Mouse (Mus musculus) CH12.LX (cell line): Measurements from ENCODE around the gene Ctcf. TPM values are rescaled to one million over a fixed set of nuclear protein-coding genes. Genes with fewer than 3 reads are reported as not detected.

Experiments
- DNase-seq: peaks from one replicate; pipeline ENCODE4 v3.0.0-alpha.2; 2013; ENCODE audit errors: extremely low read depth
- H3K27ac ChIP-seq: 2 replicates; pipeline ENCODE4 v1.5.1; 2012; ENCODE audit warnings: low read depth, mild to moderate bottlenecking, control low read depth, moderate library complexity; ENCODE audit not compliant: insufficient read depth
- H3K27me3 ChIP-seq: replicated peaks from 2 replicates; pipeline ENCODE3; 2012; ENCODE audit warnings: inconsistent platforms
- H3K36me3 ChIP-seq, 2 experiments: replicated peaks in 1 of 2; 2 replicates each; pipeline versions ENCODE3 to v1.6.1; 2012; ENCODE audit warnings: inconsistent platforms in 1 of 2, low read length in 1 of 2, mild to moderate bottlenecking in 1 of 2, mixed read lengths in 1 of 2, moderate library complexity in 1 of 2; ENCODE audit not compliant: control insufficient read depth in 1 of 2, insufficient read depth in 1 of 2
- H3K4me1 ChIP-seq, 2 experiments: 2 replicates each; pipeline ENCODE4 v1.6.1; 2012; ENCODE audit warnings: inconsistent platforms in 1 of 2, moderate library complexity in 1 of 2; ENCODE audit not compliant: insufficient read depth in 2 of 2, control insufficient read depth in 1 of 2
- H3K4me2 ChIP-seq: 2 replicates; pipeline ENCODE4 v1.6.1; 2012; ENCODE audit warnings: low read depth, mild to moderate bottlenecking, control low read depth; ENCODE audit not compliant: poor library complexity, insufficient read depth, severe bottlenecking
- H3K4me3 ChIP-seq, 3 experiments: fragments of 150-350 bp in 1 of 3; sonication (generic) in 1 of 3; replicated peaks in 1 of 3; 2 replicates each; pipeline versions ENCODE3 to v1.5.1; 2011 to 2012; ENCODE audit warnings: low read depth in 2 of 3, low read length in 2 of 3, mild to moderate bottlenecking in 2 of 3, moderate library complexity in 2 of 3, control low read depth in 1 of 3, improper control_type of control experiment in 1 of 3, inconsistent platforms in 1 of 3, mixed read lengths in 1 of 3; ENCODE audit not compliant: poor library complexity in 1 of 3
- H3K79me2 ChIP-seq: replicated peaks from 2 replicates; pipeline ENCODE4 v1.6.1; 2012; ENCODE audit warnings: mild to moderate bottlenecking, moderate library complexity; ENCODE audit not compliant: control insufficient read depth, poor library complexity, insufficient read depth, severe bottlenecking; ENCODE audit errors: extremely low read depth
- H3K9ac ChIP-seq: 2 replicates; pipeline ENCODE4 v1.6.1; 2012; ENCODE audit warnings: low read depth, mild to moderate bottlenecking, control low read depth, moderate library complexity; ENCODE audit not compliant: insufficient read depth
- H3K9me3 ChIP-seq: replicated peaks from 2 replicates; pipeline ENCODE3; 2012; ENCODE audit warnings: low read length, inconsistent platforms, mixed read lengths
- CHD2 ChIP-seq: IDR thresholded peaks from 2 replicates; pipeline ENCODE4 v1.6.1; 2011; ENCODE audit warnings: low read length, improper control_type of control experiment
- E2F4 ChIP-seq: IDR thresholded peaks from 2 replicates; pipeline ENCODE4 v1.6.1; 2011; ENCODE audit warnings: low read depth, low read length, improper control_type of control experiment; ENCODE audit not compliant: insufficient replicate concordance
- ELF1 ChIP-seq: IDR thresholded peaks from 2 replicates; pipeline ENCODE4 v1.6.1; 2014; ENCODE audit warnings: low read depth, mild to moderate bottlenecking, inconsistent platforms, low read length, improper control_type of control experiment
- EP300 ChIP-seq: IDR thresholded peaks from 2 replicates; pipeline ENCODE4 v1.6.1; 2011; ENCODE audit warnings: low read length, improper control_type of control experiment
- GABPA ChIP-seq: IDR thresholded peaks from 2 replicates; pipeline ENCODE4 v1.6.1; 2012; ENCODE audit warnings: low read depth, low read length, improper control_type of control experiment, inconsistent platforms; ENCODE audit not compliant: insufficient replicate concordance
- IRF4 ChIP-seq: IDR thresholded peaks from 2 replicates; pipeline ENCODE4 v1.6.1; 2014; ENCODE audit warnings: low read depth, mild to moderate bottlenecking, inconsistent platforms, low read length, improper control_type of control experiment
- JUN ChIP-seq: IDR thresholded peaks from 2 replicates; pipeline ENCODE4 v1.6.1; 2011; ENCODE audit warnings: low read depth, mild to moderate bottlenecking, low read length, improper control_type of control experiment, moderate library complexity; ENCODE audit not compliant: insufficient read depth
- MAX ChIP-seq: IDR thresholded peaks from 2 replicates; pipeline ENCODE4 v1.6.1; 2011; ENCODE audit warnings: low read length, improper control_type of control experiment
- MAZ ChIP-seq: IDR thresholded peaks from 2 replicates; pipeline ENCODE4 v1.6.1; 2012; ENCODE audit warnings: low read depth, mild to moderate bottlenecking, inconsistent platforms, low read length, improper control_type of control experiment, moderate library complexity
- MEF2A ChIP-seq: IDR thresholded peaks from 2 replicates; pipeline ENCODE4 v1.6.1; 2014; ENCODE audit warnings: low read depth, mild to moderate bottlenecking, inconsistent platforms, low read length, improper control_type of control experiment, borderline replicate concordance
- MXI1 ChIP-seq: IDR thresholded peaks from 2 replicates; pipeline ENCODE4 v1.6.1; 2011; ENCODE audit warnings: mild to moderate bottlenecking, low read depth, low read length, improper control_type of control experiment
- MYC ChIP-seq: IDR thresholded peaks from 2 replicates; pipeline ENCODE4 v1.6.1; 2011; ENCODE audit warnings: low read depth, mild to moderate bottlenecking, improper control_type of control experiment, low read length
- NELFE ChIP-seq: IDR thresholded peaks from 2 replicates; pipeline ENCODE4 v1.6.1; 2011; ENCODE audit warnings: low read depth, low read length, improper control_type of control experiment
- PAX5 ChIP-seq: IDR thresholded peaks from 2 replicates; pipeline ENCODE4 v1.6.1; 2012; ENCODE audit warnings: low read length, inconsistent platforms, mixed read lengths
- POLR2AphosphoS2 ChIP-seq: IDR thresholded peaks from 2 replicates; pipeline ENCODE4 v1.6.1; 2011; ENCODE audit warnings: low read depth, low read length, improper control_type of control experiment
- RAD21 ChIP-seq: IDR thresholded peaks from 2 replicates; pipeline ENCODE4 v1.6.1; 2011; ENCODE audit warnings: low read depth, mild to moderate bottlenecking, low read length, improper control_type of control experiment, moderate library complexity
- SIN3A ChIP-seq: IDR thresholded peaks from 2 replicates; pipeline ENCODE4 v1.6.1; 2012; ENCODE audit warnings: low read length, improper control_type of control experiment, inconsistent platforms
- TCF12 ChIP-seq: IDR thresholded peaks from 2 replicates; pipeline ENCODE4 v1.6.1; 2014; ENCODE audit warnings: low read depth, mild to moderate bottlenecking, inconsistent platforms, low read length, improper control_type of control experiment
- USF2 ChIP-seq: conservative IDR thresholded peaks from 2 replicates; pipeline ENCODE4 v1.6.1; 2011; ENCODE audit warnings: low read depth, low read length, improper control_type of control experiment
- ZMIZ1 ChIP-seq: IDR thresholded peaks from 2 replicates; pipeline ENCODE4 v1.6.1; 2012; ENCODE audit warnings: low read depth, mild to moderate bottlenecking, inconsistent platforms, low read length, improper control_type of control experiment
- ZNF384 ChIP-seq: IDR thresholded peaks from 2 replicates; pipeline ENCODE4 v1.6.1; 2012; ENCODE audit warnings: low read depth, low read length, improper control_type of control experiment, inconsistent platforms
- dilution Hi-C: fragments of 300-500 bp; cut with MboI; formaldehyde crosslinking; loops from 2 replicates; pipeline ENCODE4 v1.14.3; 2020; ENCODE audit warnings: low sequenced_read_pairs; ENCODE audit not compliant: extremely low pct_unique_long_range_greater_than_20kb, extremely low pct_ligation_motif_present
- in situ Hi-C: fragments of 300-500 bp; cut with MboI; formaldehyde crosslinking; loops from 3 replicates; pipeline ENCODE4 v1.14.3; 2019; ENCODE audit warnings: low sequenced_read_pairs, low pct_ligation_motif_present, low pct_unique_long_range_greater_than_20kb, mixed read lengths
- polyA plus RNA-seq: library from polyadenylated mRNA; unstranded; fragments of >175 nt; gene quantifications from 2 replicates; pipeline ENCODE4 v1.2.1, GENCODE M21; 2012; ENCODE audit warnings: low read depth; ENCODE audit not compliant: insufficient read length
- total RNA-seq, 2 experiments: library from RNA; depleted of rRNA; stranded (reverse); fragments of 300-350 nt in 1 of 2; fragments of >200 nt in 1 of 2; gene quantifications; 2 replicates each; pipeline ENCODE4 v1.2.3; 2012 to 2014

The Ctcf gene
- total and polyA plus RNA-seq, 3 experiments, result 42.3 to 97.9 (median 52.4) TPM

- 0 out of 2 replicates have a peak, but pooled peaks have one; percentile 29 for TF ChIP-seq TCF12
- peak; percentile 12; the same call in 1 of the 2 replicates for TF ChIP-seq MEF2A
- TF ChIP-seq MAX, result no peak
- no peak; the same call in 1 of the 2 replicates for TF ChIP-seq SIN3A
- no peak for TF ChIP-seq PAX5
- TF ChIP-seq E2F4, result no peak
Observed at GRCm38 (mm10) chr8:105604804-105605381, 31.5 kb upstream of the Ctcf start, which contains the start of gene Ripor1 (continued).

- Histone ChIP-seq H3K4me2 (peak overlapping the region; percentile 93), H3K36me3 (peaks cover 0 to 4% of the 10 kb centered on the region in 2 experiments), H3K27me3 (peaks cover 5% of the 10 kb centered on the region), H3K27ac (no peak overlapping the region; the same call in 1 of the 2 replicates), H3K9ac (peak overlapping the region; percentile 73), H3K79me2 (no peaks in the 10 kb centered on the region), H3K4me3 (peak overlapping the region; percentile 70 to 79 (median 71)), H3K9me3 (no peaks in the 10 kb centered on the region), H3K4me1 (peaks cover 7 to 36% of the 10 kb centered on the region in 2 experiments)
- dilution Hi-C loops, result no loop called here
- no peak for DNase-seq
- in situ Hi-C loops, result no loop called here
- peak; percentile 2; the same call in 1 of the 2 replicates for TF ChIP-seq MAX
- no peak for TF ChIP-seq NELFE
- 0 out of 2 replicates have a peak, but pooled peaks have one; percentile 2 for TF ChIP-seq ZMIZ1
Observed at GRCm38 (mm10) chr8:105605491-105606188, 30.7 kb upstream of the Ctcf start.

- Histone ChIP-seq H3K36me3 (peaks cover 0 to 4% of the 10 kb centered on the region in 2 experiments), H3K9me3 (no peaks in the 10 kb centered on the region), H3K9ac (peak overlapping the region; percentile 73; the same call in 1 of the 2 replicates), H3K4me2 (peak overlapping the region; percentile 93), H3K27ac (no peak overlapping the region), H3K79me2 (no peaks in the 10 kb centered on the region), H3K4me1 (peaks cover 7 to 36% of the 10 kb centered on the region in 2 experiments), H3K27me3 (peaks cover 5% of the 10 kb centered on the region), H3K4me3 (peak overlapping the region; percentile 70 to 79 (median 71))
- dilution Hi-C loops, result no loop called here
- no peak for DNase-seq
- in situ Hi-C loops, result no loop called here
- TF ChIP-seq POLR2AphosphoS2, result no peak
- TF ChIP-seq CHD2, result 0 out of 2 replicates have a peak, but pooled peaks have one; percentile 21
- peak; percentile 78 for TF ChIP-seq MXI1
- peak; percentile 59; the same call in 1 of the 2 replicates for TF ChIP-seq MEF2A
- peak; percentile 56 for TF ChIP-seq SIN3A
- no peak for TF ChIP-seq ZMIZ1
- TF ChIP-seq MAZ, result 0 out of 2 replicates have a peak, but pooled peaks have one; percentile 29
- TF ChIP-seq IRF4, result no peak
- no peak for TF ChIP-seq RAD21
- no peak for TF ChIP-seq EP300
- no peak for TF ChIP-seq USF2
- TF ChIP-seq GABPA, result no peak
- TF ChIP-seq MYC, result no peak
- no peak for TF ChIP-seq ZNF384
- TF ChIP-seq JUN, result no peak
- peak; percentile 48; the same call in 1 of the 2 replicates for TF ChIP-seq ELF1
Observed at GRCm38 (mm10) chr8:105606189-105607023, 30.0 kb upstream of the Ctcf start.
